Mouse (Mus musculus) adrenal gland, adult 18-20 months (tissue): Measurements from ENCODE around the gene Strap. TPM values are rescaled to one million over a fixed set of nuclear protein-coding genes. Genes with fewer than 3 reads are reported as not detected.

ENCODE experiments used
- DNase-seq, 2 experiments: peaks; one replicate each; pipeline ENCODE4 v3.0.0; 2021 to 2022; ENCODE audit warnings: low spot score in 2 of 2
- total RNA-seq, 2 experiments: library from RNA; stranded (reverse); gene quantifications; 1 replicate in 1 of 2; 2 replicates in 1 of 2; pipeline ENCODE4 v1.2.3; 2021

The Strap gene
- total RNA-seq, 2 experiments from 2014 or later: 110 to 134 TPM

- no peak for DNase-seq
Measured at GRCm38 (mm10) chr6:137772918-137773636, 38.2 kb downstream of the Strap start.

DNA sequence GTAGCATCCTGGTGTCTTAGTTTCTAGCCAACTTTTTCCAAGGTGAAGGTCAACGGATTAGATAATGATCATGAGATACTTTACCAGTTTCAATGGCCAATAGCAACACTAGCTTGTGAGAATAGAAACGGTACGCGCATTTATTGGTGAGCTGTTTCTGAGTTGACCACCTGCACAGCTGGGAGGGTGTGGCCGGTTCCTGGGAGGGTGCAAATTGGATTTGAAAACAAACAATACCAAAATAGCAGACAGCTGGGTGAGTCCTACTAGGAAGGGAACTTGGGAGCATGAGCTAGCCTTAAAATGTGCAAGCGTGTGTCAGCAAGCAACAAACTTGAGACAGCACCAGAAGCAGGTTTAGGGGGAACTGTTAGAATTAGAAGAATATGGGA is 38.8 kb downstream of the Strap start:
- no peak for DNase-seq

DNA sequence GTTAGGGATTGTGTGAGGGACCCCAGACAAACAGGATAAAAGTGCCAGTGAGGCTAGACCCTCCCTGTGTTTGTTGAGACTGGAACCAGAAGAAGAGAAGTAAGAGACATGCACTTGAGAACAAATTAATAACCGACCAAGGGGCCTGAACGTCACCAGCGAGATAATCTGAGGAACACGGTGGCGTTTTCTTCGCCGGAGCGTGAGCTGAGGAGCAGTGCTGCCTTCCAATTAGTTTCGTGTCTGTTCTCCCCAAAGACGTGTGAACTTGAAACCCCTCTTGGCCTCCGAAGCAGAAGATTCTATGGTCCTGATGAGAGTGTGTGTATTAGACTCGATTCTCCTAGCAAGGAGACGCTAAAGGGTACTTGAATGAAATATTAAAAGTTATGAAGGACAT is 39.3 kb downstream of the Strap start:
- DNase-seq: no peak

- DNase-seq: no peak
Measured at GRCm38 (mm10) chr6:137775159-137775558, 40.3 kb downstream of the Strap start.

- DNase-seq: no peak
Measured at GRCm38 (mm10) chr6:137776981-137777380, 42.1 kb downstream of the Strap start.

GRCm38 (mm10) chr6:137783899-137784637 is 49.2 kb downstream of the Strap start:
- no peak for DNase-seq

DNA sequence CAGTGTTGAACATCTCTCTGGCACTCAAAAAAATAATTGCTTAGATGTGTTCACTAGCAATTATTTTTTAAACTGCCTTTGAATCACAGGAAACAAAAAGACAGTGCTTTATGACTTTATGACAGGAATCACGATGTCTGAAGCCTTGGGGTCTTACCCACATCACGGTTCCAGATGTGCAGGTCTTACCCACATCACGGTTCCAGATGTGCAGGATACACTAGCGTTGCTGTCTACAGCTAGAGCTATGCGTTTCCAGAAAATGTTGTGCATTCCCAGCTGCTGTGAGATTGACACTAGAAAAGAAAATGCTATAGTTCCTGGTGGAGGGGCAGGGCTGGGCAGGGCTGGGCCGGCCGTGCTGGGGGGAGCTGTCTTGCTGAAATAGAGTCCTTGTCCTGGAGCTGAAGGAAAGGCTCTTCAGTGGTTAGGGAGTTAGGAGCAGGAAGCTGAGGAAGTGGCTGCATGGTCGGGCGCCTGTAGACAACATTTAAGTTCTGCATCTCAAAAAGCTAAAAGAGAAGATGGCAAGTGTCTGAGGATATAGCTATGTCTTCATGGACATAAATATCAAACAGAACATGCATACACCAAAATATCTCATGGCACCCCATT is 54.2 kb downstream of the Strap start:
- DNase-seq: no peak

DNA sequence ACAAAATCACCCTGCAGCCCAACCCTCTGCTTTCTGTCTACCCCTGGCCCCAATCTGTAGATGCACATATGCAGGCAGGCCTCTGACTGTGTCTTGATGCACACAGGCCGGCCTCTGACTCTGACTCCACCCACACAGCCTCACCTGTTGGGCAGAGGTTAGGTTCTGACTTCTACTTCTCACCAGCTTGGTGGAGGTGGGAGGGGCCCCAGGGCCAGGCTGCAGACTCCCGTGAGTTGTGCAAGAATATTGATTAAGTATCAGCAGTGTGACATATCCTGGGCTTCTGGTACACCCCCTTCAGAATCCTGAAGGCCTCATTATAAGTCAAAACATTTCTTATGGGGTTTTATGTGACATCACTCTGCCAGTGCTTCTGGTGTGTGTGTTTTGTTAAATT is 54.8 kb downstream of the Strap start:
- DNase-seq: no peak

GRCm38 (mm10) chr6:137795494-137795893 is 60.6 kb downstream of the Strap start:
- no peak for DNase-seq

- DNase-seq: no peak
Measured at GRCm38 (mm10) chr6:137796596-137797567, 62.0 kb downstream of the Strap start.

DNA sequence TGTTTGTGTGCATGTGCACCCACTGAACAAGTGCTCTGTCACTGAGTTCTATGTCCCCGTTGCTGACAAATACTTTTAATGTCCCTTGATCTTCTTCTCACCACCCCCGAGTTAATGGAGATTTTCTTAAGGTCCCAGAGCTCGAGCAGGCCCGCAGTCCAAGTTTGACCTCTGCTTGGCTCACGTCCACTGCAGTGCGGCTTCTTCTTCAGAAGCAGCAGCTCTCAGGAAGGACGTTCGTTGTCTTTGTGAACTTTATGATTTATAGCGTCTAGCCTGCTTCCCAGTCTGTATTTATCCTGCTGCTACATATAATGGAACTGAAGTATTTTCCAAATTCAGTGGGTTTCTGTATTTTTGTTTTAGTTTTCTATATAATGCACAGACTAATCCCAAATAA is 64.4 kb downstream of the Strap start:
- no peak for DNase-seq

Other genes with a start within 250 kb of the Strap start
- 10 to 100 TPM; 19.5 to 20.9 TPM for gene Eps8, start 80.2 kb upstream of the Strap start, total RNA-seq
- gene Dera, start 19.5 kb downstream of the Strap start, total RNA-seq: 10 to 100 TPM; 13.0 to 15.7 TPM